Mouse (Mus musculus): ENCODE results near the gene Dmbx1.

DNA sequence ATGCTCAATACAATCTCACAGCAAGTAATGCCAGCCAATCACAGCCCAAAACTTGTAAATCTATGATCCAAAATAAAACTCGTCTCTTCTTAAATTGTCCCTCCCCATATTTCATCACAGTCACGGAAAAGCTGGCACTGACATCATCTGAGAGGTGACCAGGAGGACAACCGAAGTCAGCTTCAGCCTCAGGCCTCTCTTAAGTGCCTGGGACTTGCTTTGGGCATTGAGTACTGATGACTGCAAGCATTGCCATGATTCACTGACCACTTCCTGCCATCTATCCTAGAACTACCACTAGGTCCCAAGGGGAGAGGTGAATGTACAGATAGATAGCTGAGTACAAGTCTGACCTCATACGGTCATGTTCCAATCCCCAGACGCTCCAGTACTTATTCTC, 17.0 kb downstream of the Dmbx1 start:
- TF ChIP-seq CTCF (IDR thresholded peaks at IDR 0.05; ENCODE audit: low read depth) (no peak), EP300 (IDR thresholded peaks at IDR 0.05; ENCODE audit: low read depth) (no peak)

All from liver, embryonic 14.5 days (tissue).